Mouse (Mus musculus) gastrocnemius, postnatal 14 days (tissue): ENCODE measurements around the gene Ankrd2. TPM values are rescaled to one million over a fixed set of nuclear protein-coding genes. Genes with fewer than 3 reads are reported as not detected.

ENCODE experiments used
- DNase-seq: peaks from one replicate; pipeline ENCODE4 v3.0.0; 2021; ENCODE audit warnings: mixed read lengths
- intact Hi-C: fragments of 180-260 bp; cut with DNase I; formaldehyde crosslinking; loops from one replicate; pipeline ENCODE4 v1.15.1; 2025; ENCODE audit warnings: low total_unique reads
- total RNA-seq, 2 experiments: library from RNA; stranded (reverse); gene quantifications; 2 replicates each; pipeline ENCODE4 v1.2.3; 2021

Gene Ankrd2
- total RNA-seq, 2 experiments from 2014 or later, result 113 to 188 TPM

DNA sequence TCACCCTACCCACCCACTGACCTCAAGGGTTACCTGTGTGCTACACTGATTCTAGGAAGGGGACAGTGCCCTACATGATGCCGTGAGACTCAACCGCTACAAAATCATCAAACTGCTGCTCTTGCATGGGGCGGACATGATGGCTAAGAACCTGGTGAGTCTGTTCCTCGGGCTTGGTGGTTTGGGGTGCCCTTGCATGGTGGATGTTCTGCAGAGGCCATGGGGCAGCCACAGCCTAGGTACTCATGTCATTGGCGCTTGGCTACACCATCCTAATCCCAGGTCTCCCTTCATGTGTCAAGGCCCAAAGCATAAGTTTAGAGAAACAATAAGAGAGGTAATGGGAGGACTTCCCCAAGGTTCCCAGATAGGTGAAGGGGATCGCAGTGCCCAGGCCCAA is 8.2 kb downstream of the Ankrd2 start:
- no peak for DNase-seq
- intact Hi-C loops, result no loop called here

DNA sequence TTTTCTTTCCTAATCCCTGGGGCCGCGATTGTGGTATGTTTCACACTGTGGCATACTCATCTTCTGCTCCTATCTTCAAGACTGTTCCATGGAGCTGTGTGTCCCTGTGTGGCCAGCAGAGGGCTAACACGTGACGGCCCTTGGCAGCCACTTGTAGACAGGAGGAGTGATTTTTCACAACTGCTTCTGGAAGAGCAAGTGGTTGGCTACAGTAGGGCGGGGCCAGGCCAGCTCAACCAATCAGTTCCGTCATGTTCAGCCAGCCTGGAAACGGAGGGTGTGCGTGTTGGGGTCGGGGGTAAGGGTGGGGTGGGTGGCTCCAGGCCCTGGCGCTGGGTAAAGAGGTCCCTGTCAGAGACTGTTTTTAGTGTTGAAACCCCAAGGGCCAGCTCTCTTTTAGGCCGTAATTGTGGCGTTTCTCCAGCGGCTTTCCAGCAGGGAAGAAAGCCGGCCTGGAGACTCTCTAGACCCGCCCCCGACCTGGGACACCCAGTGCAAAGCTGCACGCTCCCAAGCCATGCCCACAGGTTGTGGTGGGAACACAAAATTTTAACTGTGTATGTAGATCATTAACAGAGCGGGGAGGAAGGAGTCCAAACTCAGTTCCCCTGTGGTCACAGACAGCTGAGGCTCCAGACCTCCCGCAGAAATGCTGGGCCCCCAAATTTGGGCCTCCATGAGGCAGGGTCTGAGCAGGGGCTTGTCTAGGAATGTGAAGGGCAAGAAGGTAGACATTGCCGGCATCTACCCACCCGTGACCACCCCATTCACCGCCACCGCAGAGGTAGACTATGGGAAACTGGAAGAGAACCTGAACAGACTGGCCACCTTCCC is 9.7 kb downstream of the Ankrd2 start, which contains the start of gene Hoga1:
Gene Hoga1 (plus strand): TSS at position 342 of the 834 bp plus-strand sequence.
- peak; percentile 85 for DNase-seq
- intact Hi-C loops, result no loop called here

DNA sequence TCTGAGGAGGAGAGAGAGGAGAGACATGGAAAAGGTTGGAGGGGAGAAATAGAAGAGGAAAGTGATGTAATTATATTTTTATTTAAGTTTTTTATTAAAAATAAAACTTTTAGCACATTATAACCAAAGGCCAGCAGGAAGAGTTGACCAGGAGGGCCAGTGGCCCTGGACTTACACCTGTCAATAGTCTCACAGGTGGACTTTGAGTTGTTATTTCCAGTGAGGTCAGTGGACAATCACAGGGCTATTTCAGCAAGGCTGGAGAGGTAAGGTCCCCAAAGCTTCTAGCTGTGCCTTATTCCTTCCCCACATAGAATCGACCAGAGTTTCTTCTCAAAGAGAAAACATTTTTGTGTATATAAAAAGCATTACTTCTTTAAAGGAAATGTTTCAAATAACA is 14.5 kb downstream of the Ankrd2 start:
- intact Hi-C loops, result no loop called here
- DNase-seq, result no peak

DNA sequence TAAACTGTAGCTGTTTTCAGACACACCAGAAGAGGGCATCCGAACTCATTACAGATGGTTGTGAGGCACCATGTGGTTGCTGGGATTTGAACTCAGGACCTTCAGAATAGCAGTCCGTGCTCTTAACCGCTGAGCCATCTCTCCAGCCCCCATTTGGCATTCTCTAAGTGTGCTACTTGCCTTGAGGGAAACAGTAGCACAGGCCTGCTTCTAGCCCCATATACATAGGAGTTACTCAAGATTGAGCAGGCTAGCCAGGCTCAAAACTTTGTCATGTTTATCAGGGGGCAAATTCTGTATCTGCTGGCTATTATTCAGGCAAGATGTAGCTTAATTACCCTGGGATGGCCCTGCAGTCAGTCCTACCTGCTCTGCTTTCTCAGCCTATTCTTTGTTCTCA is 15.6 kb downstream of the Ankrd2 start:
- intact Hi-C loops, result no loop called here
- DNase-seq, result no peak

DNA sequence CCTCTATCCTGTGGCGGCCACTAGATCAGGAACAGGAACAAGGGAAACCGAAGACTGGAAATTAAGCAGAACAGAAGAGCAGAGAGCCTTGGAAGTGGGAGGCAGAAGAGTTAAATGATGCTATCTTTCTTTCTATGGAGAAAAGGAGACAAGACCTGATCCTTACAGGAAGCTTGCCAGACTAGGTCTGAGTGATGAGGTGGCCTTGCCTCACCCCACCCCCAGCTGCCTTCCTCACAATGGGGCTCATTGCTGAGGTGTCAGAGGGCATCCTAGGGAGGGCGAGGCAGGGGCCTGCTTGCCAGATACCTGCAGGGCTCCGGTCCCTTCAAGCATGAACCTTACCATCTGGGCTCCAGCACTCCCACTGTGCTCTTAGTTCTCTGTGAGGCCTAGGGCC is 16.1 kb downstream of the Ankrd2 start, which contains the start of gene 4933411K16Rik:
Gene 4933411K16Rik (plus strand): TSS at position 301 of the 400 bp plus-strand sequence.
- DNase-seq, result no peak
- intact Hi-C loops, result no loop called here

DNA sequence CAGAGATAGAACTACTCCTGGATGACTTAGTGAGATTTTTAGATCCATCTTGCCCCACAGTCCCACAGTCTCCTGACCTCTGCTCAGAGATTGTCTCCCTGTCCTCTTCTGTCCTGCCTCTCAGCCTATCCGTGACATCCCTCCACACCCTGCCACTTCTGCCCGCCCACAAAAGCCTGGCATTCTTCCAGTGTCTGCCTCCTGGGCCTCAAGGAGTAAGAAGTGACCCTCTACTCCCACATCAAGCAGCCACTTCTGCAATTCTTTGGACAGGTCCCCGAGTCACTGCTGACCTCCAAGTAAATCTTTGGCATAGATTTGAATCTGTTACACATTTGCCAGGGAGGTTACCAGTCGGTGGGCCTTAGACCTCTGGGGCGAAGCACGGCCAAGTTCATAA is 18.5 kb downstream of the Ankrd2 start:
- intact Hi-C loops, result no loop called here
- DNase-seq, result no peak

DNA sequence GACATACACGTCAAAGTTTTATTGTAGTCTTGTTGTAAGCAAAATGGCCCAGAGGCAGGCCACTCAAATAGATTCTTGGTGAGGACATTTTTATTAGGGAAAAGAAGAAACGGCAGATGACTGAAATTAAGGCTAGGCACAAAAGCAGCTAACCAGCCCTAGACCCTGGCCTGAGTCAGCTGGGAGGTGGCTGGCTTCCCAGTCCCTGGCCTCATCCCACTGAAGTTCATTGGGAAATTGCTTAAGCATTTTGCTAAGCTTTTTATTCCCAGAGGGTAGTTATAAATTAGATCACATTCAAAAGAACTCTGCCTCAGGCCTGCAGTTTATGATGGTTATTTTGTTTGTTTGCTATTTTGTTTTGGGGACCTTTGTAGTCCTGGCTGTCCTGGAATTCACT is 20.1 kb downstream of the Ankrd2 start:
- peak; percentile 82 for DNase-seq
- intact Hi-C loops, result no loop called here

DNA sequence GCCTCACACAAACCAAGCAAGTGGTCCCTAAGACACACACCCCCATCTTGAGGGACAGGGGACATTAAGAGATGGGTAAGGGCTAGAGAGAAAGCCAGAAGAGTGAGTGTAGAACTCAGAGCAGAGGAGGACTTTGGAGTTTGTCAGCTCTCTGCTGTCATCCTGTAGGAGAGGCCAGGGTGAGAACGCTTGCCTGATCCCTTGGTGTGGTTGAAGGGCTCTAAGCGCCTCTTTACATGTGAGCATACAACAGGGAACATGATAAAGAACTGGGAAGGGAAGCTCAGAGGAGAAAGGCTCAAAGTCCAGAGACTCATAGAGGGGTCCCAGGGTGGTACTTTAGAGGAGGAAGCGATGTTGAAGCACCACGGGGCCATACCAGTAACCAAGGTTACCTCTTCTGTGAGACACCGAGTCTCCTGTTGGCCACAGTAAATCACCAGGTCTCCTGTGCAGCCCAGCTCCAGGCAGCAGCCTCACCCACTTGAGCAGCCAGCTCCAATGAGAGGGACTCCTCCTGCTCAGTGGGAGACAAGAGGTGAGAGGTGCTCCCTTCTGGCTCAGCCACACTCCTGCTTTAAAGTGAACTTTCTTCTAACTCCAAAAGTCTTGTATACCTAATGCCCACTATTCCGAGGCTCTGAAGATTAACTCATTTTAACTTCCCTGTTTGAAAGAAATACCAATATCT is 21.1 kb downstream of the Ankrd2 start:
- DNase-seq, result no peak
- intact Hi-C loops, result no loop called here

DNA sequence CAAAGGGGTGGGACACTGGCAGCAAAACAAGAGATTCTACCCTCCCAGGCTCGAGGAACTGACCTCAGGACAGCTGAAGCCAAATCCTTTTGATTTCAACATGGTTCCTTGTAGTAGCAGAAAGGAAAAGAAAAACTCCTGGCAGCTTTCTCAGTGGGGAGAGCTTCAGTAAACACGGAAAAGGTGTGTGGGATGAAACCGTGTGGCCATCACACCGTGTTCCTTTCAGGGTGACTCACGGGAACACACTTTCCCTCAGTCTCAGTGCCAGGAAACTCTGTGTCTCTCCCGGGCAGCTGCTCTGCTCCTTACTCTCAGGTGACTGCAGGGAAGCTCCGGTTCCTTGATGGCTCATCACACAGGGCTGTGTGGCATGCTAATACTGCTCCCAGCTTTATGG is 22.6 kb downstream of the Ankrd2 start:
- intact Hi-C loops, result no loop called here
- no peak for DNase-seq

DNA sequence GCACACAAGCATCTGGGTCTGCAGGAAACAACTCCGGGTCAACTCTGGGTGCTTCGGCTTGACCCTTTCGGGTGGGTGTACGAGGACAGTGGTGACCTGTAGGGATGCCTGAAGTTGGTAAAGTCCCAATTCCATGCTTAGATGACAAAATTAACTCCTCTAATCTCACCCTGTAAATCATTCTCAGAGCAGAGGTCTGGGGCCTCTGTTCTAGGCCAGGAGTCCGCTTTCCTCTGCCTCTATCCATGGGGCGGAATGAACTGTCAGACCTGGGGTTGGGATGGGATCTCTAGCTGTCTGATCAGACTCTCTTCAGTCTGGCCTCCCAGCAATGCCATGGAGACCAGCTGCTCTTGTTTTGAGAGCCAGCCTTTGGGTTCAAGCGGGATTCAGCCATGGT is 25.6 kb downstream of the Ankrd2 start:
- intact Hi-C loops, result no loop called here
- DNase-seq, result no peak

DNA sequence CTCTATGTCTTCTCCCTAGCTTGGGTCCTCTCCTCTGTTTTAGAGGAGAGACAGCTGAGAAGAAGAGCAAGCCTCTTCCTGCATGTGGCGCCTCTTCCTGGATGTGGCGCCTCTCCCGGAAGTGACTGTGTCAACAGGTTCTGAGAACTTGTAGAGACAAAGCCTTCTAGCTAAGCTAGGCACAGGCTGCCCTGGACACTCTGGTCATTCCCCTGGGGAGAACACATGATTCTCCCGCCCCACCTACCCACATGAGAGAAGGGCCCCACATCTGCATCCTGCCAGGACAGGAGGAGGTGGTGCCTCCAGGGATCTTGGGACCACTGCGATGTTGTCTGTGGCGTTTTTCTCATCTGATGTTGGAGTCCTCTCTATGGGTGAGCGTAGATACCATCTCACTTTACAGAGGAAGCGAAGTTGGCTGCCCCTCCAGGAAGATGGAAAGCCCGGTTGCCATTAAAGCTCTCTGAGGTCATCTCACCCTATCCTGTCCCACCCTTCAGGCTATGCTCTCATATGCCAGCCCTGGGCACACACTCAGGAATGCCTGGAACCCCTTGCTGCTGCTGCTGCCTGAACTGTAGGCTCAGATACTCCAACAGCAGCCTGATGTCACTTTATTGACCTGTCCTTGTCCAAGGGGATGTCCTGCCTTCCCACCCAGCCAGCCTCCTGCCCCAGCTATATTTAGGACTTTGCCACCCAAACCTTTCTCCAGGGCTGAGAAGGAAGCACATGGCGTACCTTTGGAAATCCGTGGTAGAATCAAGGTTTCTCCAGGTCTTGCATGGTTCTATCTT is 32.8 kb downstream of the Ankrd2 start:
- intact Hi-C loops, result no loop called here
- DNase-seq, result peak; percentile 43

DNA sequence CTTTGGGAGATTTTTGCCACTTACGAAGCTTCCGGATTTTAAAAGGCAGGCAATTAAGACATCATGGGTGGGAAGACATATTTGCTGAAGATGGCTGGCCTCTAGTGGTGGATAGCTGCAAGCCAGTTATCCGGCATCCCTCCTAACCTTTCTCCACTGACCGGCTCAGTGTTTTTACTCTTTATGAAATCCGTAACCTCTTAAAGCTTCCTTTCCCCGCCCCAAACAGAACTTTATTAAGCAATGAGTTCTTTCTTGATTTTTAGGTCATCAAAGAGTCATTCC is 33.4 kb downstream of the Ankrd2 start:
- no peak for DNase-seq
- intact Hi-C loops, result no loop called here

DNA sequence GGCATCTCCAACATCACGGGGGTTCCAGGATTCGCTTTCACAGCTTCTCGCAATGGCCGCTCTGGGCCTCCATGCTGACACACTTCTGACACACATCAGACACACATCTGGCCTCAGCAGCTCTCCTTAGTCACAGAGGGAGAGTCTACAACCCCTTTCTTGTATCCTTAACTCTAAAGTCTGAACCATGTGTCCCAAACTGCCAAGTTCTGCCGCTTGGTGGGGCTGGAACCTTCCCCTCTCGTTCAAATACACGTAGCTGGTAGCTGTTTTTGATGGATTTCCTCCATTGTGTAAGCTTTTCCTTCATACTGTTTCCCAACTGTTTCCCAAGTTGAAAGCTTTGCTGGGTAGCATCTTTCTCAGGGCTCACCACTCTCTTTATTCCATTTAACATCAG is 35.4 kb downstream of the Ankrd2 start:
- no peak for DNase-seq
- intact Hi-C loops, result loop anchor here (5.0 kb wide), 1 partner anchor 34 kb away; the partner anchor contains the start of gene Ankrd2

DNA sequence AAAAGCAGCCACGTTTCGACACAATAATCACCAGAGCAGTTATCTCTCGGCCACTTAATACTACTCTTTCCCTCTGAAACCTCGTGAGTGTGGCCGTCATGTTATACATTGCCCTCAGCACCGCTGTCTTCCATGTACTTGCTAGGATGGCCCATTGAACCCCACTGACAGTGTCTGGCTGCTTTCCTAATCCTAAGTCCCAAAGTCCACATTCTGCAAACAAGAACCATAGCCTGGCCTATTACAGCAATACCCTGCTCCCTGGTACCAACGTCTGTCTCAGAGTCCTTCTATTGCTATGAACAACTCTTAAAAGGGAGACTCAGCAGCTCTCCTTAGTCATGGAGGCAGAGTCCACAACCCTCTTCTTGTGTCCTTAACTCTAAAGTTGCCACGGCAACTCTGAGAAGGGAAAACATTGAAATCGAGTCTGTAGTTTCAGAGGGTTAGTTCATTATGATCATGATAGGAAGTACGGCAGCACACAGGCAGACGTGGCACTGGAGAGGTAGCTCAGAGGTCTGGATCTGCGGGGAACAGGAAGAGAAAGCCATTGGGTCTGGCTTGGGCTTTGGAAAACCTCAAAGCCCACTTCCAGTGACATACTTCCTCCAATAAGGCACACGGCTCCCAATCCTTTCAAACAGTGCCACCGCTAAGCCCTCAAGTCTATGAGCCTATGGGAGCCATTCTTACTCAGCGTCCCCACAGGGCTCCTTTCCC is 36.2 kb downstream of the Ankrd2 start:
- intact Hi-C loops, result loop anchor here (5.0 kb wide), 1 partner anchor 35 kb away; the partner anchor contains the start of gene Ankrd2

DNA sequence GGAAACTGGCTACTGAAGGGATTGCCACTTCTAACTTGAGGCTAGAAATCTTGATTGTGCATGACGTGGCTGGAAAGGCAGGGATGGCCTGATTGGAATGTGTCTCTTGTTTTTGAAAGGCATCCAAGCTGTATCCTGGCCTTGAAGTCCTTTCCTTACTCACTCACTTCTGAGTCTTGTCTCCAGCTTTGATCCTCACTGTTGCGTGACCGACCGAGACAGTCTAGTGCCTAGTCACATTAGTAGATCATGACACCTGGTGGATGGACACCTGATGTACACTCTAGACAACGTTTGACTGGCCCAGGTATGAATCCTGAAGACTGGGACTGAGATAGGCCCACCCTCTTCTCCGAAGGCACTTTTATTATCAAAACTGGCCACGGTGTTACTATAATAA is 37.0 kb downstream of the Ankrd2 start:
- intact Hi-C loops, result loop anchor here (5.0 kb wide), 1 partner anchor 36 kb away; the partner anchor contains the start of gene Ankrd2
- DNase-seq, result no peak

More for the DNA sequence above, 36.2 kb downstream of the Ankrd2 start:
- no peak for DNase-seq

DNA sequence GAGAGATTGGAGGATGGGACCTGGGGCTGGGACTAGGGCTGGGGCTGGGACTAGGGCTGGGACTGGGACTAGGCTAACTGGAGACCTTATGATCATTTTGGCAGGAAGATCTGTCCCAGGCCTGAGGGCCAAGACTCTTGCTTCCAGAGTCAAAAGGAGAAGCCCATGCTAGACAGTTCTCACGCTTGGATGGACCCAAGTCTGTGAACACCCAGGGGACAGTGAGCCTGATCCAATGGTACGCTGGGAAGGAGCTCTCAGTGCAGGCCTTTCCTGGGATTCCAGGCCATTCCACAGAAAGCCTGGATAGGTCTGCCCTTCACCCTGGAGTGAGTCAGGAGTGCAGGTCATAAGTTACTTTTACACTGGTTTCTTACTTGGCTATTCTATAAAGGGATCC is 39.3 kb downstream of the Ankrd2 start:
- intact Hi-C loops, result no loop called here
- peak; percentile 27 for DNase-seq

DNA sequence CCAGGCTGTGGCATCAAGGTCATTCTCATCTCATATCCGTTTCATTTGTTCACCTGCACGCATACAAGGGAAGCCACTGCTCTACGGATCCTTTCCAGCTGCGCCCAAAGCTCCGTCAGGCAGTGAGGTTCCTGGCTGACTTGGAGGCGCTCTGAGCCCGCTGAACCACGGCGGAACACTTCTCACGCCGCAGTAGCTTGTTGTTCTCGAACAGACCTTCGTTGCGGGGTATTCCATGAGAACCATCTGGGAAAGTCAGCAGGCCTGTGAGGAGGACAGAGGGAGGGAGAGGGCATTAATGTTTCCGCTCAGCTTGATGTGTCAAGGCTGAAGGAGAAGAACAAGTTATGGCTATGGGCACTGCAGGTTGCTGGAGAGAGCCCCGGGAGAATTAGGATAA is 40.2 kb downstream of the Ankrd2 start:
- DNase-seq, result no peak
- intact Hi-C loops, result no loop called here

DNA sequence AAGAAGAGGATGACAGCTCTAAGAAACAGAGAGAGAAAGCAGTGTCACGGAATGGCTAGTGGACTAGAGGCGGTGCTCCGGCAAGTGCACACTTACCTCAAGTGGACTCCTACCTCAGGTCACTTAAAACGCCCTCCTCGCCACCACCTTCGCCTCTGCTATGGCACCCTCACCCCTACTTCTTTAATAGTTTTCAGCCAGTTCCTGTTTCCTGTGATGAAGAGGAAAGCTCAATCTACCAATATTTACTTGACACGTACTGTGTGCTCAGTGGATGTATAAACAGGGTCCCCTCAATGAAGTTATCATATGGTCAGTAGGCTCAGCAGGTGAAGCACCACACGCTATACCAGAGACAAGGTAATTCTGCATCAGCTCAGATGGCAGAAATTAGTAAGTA is 42.8 kb downstream of the Ankrd2 start:
- intact Hi-C loops, result no loop called here
- DNase-seq, result no peak

DNA sequence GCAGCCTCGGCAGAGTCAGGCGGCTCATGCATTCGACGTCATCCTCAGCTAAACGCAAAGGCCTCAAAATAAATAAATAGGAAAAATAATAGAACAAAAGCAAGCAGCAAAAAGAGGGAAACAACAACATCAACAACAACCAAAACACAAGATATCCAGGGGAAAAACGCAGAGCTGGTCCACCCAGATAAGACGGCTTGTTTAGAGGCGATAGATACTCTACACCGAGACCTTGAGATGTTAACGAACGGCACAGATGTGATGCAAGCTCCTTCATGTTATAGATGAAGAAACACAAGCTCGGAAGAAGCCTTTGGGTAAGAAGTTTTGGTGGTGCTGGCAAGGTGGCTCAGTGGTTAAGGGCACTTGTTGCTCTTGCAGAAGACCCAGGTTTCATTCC is 43.2 kb downstream of the Ankrd2 start:
- intact Hi-C loops, result no loop called here
- DNase-seq, result no peak

DNA sequence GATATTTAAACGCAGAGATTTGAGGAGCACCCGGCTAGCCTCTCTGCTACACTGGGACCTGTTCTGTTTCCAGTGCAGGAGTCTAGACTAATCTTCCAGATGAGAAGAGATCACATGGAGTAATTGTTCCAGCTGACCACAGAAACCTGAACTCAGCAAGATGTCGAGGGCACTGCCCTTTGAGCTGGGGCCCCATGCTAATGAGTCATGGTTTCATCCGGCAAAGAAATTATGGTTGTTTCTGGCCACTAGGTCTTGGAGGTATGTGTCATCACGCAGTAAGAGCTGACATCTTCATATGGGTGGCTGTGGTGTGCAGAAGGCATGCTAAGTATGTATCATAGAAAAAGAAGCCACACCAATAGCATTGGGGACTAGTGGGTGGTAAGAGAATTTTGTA is 44.1 kb downstream of the Ankrd2 start:
- intact Hi-C loops, result no loop called here
- DNase-seq, result no peak
